Mouse (Mus musculus) liver, adult 2 months (tissue): ENCODE data around the gene Tnfsf9.

Experiments used
- CTCF ChIP-seq: fragments of 200-500 bp; IDR thresholded peaks from 2 replicates; pipeline ENCODE4 v1.5.1; 2011; ENCODE audit warnings: low read depth, low read length, control low read depth
- POLR2A ChIP-seq: fragments of 200-500 bp; IDR thresholded peaks from 2 replicates; pipeline ENCODE4 v1.6.1; 2011; ENCODE audit warnings: low read length, control low read depth; ENCODE audit not compliant: insufficient read depth; ENCODE audit errors: extremely low read depth

- TF ChIP-seq CTCF, result no peak
- TF ChIP-seq POLR2A, result no peak
Measured at GRCm38 (mm10) chr17:57081234-57081842, 23.8 kb upstream of the Tnfsf9 start.
